Mouse (Mus musculus) hindbrain, embryonic 14.5 days (tissue): ENCODE measurements around the gene Galns. TPM values are rescaled to one million over a fixed set of nuclear protein-coding genes. Genes with fewer than 3 reads are reported as not detected.

Experiments used
- ATAC-seq: fragments of 200-750 bp; cut with Nextera tagmentation; 2 replicates; pipeline ENCODE4 v1.8.0; 2017; ENCODE audit warnings: moderate number of reproducible peaks, mild to moderate bottlenecking, moderate TSS enrichment, moderate library complexity; ENCODE audit not compliant: low FRiP score
- DNase-seq: peaks from one replicate; pipeline ENCODE4 v3.0.0-alpha.2; 2015; ENCODE audit warnings: low spot score
- H3K27ac ChIP-seq: fragments of 300-500 bp; sonication (generic); 2 replicates; pipeline ENCODE4 v1.5.1; 2014; ENCODE audit warnings: mild to moderate bottlenecking, moderate library complexity
- H3K27me3 ChIP-seq: fragments of 300-500 bp; sonication (generic); 2 replicates; pipeline ENCODE4 v1.6.1; 2014; ENCODE audit warnings: mild to moderate bottlenecking, low read length, mixed read lengths; ENCODE audit not compliant: control insufficient read depth, insufficient read depth
- H3K36me3 ChIP-seq: fragments of 300-500 bp; sonication (generic); replicated peaks from 2 replicates; pipeline ENCODE4 v1.6.1; 2014; ENCODE audit not compliant: control insufficient read depth, insufficient read depth
- H3K4me1 ChIP-seq: fragments of 300-500 bp; sonication (generic); replicated peaks from 2 replicates; pipeline ENCODE4 v1.6.1; 2014; ENCODE audit warnings: antibody characterized with exemption, low read length, mixed read lengths; ENCODE audit not compliant: control insufficient read depth, insufficient read depth
- H3K4me2 ChIP-seq: fragments of 300-500 bp; sonication (generic); replicated peaks from 2 replicates; pipeline ENCODE4 v1.6.1; 2014; ENCODE audit warnings: mild to moderate bottlenecking, moderate library complexity
- H3K4me3 ChIP-seq: fragments of 300-500 bp; sonication (generic); replicated peaks from 2 replicates; pipeline ENCODE4 v1.5.1; 2014; ENCODE audit warnings: mild to moderate bottlenecking, low read length
- H3K9ac ChIP-seq: fragments of 300-500 bp; sonication (generic); 2 replicates; pipeline ENCODE4 v1.6.1; 2014
- H3K9me3 ChIP-seq: fragments of 300-500 bp; sonication (generic); 2 replicates; pipeline ENCODE4 v1.6.1; 2016; ENCODE audit warnings: low read length; ENCODE audit not compliant: control insufficient read depth
- WGBS: fragments of 180-500 bp; shearing (Covaris S2); extraction: QIAGEN DNeasy Blood & Tissue Kit; methylation state at CpG from one replicate; pipeline ENCODE4 v1.1.7; 2014; 5-methylcytosine and 5-hydroxymethylcytosine counted together
- polyA plus RNA-seq: library from polyadenylated mRNA; unstranded; fragments of >200 nt; fragmentation: Nextera tagmentation; extraction: Ambion mirVana; gene quantifications from 2 replicates; pipeline ENCODE4 v1.2.1, GENCODE M21; 2014

Galns gene
- polyA plus RNA-seq, 1 experiment from 2014 or later: 6.0 TPM

DNA sequence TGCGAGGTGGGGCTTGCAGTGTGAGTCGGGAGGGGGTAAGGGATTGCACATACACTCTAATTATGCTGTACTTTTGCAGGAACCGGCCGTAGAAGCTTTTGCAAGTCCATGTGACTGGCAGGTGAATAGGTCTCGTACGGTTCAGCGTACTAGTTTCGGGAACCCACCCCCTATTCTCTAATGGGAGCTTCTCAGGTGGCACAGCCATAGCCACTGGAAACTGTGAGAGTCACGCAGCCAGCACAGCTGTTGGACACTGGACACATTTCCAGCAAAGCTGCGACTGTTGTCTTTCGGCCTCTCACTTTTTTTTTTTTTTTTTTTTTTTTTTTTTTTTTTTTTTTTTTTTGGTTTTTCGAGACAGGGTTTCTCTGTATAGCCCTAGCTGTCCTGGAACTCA is 4.5 kb downstream of the Galns start:
- no peaks in the 10 kb centered on the region for H3K27me3 ChIP-seq
- no peaks in the 10 kb centered on the region for H3K9me3 ChIP-seq
- 88% methylated on average over 11 of the region's 12 CpGs for WGBS
- no peak for ATAC-seq
- H3K27ac ChIP-seq: no peak overlapping the region
- DNase-seq: no peak
- H3K36me3 ChIP-seq: no peaks in the 10 kb centered on the region
- H3K4me2 ChIP-seq: no peak overlapping the region
- no peak overlapping the region for H3K4me3 ChIP-seq
- H3K9ac ChIP-seq: no peak overlapping the region
- H3K4me1 ChIP-seq: peaks cover 8% of the 10 kb centered on the region

DNA sequence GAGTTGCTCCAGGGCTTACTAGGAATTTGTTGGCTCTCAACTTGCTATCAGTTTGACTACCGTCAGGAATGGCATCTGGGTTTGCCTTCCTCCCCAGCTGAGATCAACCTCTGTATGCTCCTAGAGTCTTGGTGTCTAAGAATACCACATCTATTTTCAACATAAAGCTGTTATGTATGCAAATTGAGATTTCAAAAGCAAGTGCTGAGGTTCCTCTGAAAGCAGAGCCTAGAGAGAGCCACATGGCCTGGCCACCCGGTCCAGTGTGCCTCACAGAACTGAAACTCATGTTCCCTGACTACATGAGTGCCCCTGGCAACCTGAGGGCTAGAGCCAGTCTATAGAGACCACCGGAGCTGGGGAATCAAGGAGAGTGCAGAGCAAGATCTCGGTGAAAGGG is 5.9 kb downstream of the Galns start:
- WGBS: 79% methylated on average over 4 of the region's 4 CpGs
- Histone ChIP-seq H3K4me1 (peaks cover 2% of the 10 kb centered on the region), H3K9ac (no peak overlapping the region), H3K9me3 (no peaks in the 10 kb centered on the region), H3K4me2 (no peak overlapping the region), H3K27me3 (no peaks in the 10 kb centered on the region), H3K4me3 (no peak overlapping the region), H3K27ac (no peak overlapping the region), H3K36me3 (no peaks in the 10 kb centered on the region)
- DNase-seq: no peak
- ATAC-seq: no peak

DNA sequence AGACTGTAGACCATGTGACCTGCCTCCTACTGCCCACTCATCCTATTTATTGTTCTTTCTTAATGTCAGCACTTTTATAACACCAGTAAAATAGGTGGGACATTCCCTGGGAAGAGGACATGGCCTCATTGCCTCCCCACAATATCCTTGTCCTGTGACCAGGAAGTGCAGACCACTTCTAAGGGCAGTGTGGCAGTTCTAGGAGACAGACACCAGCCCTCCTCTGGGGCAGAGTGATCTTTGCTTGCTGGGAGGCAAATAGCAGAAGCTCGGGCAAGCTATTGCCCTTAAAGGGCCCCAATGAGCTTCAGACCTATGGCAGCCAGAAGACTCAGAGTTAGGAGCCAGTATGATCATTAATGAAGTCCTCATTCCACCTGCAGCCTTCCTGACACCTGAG is 6.6 kb downstream of the Galns start:
- Histone ChIP-seq H3K9me3 (no peaks in the 10 kb centered on the region), H3K4me1 (no peaks in the 10 kb centered on the region), H3K27me3 (no peaks in the 10 kb centered on the region), H3K27ac (no peak overlapping the region), H3K36me3 (no peaks in the 10 kb centered on the region), H3K4me2 (no peak overlapping the region), H3K4me3 (no peak overlapping the region), H3K9ac (no peak overlapping the region)
- DNase-seq (no peak), ATAC-seq (no peak)
- WGBS: 60% methylated on average over 1 of the region's 1 CpGs

DNA sequence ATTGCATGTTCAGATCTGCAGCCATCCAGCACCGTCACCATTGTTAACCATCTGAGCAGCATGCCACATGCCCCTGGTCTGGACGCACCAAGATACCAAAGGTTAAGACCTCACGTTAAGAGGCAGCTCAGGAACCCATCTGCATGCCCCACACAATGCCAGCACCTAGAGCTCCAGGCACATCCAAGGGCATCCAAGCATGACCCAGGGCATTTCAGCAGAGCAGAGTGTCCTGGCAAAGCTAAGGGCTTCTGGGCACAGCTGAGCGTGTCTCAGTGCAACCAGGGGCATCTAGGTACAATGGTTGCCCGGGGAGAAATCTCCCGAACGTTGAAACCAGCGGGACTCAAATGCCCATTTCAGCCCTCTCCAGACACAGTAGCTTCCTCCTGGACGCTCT is 10.6 kb downstream of the Galns start:
- no peaks in the 10 kb centered on the region for H3K27me3 ChIP-seq
- H3K9me3 ChIP-seq: no peaks in the 10 kb centered on the region
- WGBS: 85% methylated on average over 9 of the region's 9 CpGs
- no peaks in the 10 kb centered on the region for H3K4me1 ChIP-seq
- no peak overlapping the region for H3K4me2 ChIP-seq
- no peak overlapping the region for H3K4me3 ChIP-seq
- no peak overlapping the region for H3K27ac ChIP-seq
- H3K9ac ChIP-seq: no peak overlapping the region
- no peaks in the 10 kb centered on the region for H3K36me3 ChIP-seq
- ATAC-seq: no peak
- DNase-seq: no peak

DNA sequence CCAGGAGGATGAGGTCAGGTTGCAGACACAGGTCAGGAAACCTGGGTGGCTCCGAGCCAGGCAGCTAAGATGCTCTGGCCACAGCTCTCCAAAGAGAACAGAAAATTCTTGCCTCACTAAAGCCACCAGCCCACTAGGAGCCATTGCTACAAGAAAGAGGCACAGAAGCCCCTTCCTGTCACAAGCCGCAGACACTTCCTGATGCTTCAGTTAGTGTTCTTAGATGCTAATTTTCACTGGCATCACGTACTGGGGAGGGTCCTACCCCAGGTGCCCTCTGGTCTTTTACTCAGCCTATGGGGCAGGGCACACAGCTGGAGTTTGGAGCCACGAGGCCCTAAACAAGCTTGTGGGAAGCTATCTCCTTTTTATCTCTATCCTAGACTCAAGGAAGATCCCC is 15.2 kb downstream of the Galns start:
- H3K4me3 ChIP-seq: no peak overlapping the region
- H3K9me3 ChIP-seq: no peaks in the 10 kb centered on the region
- H3K27me3 ChIP-seq: no peaks in the 10 kb centered on the region
- ATAC-seq (no peak), DNase-seq (no peak)
- no peak overlapping the region for H3K27ac ChIP-seq
- 54% methylated on average over 4 of the region's 4 CpGs for WGBS
- H3K36me3 ChIP-seq: no peaks in the 10 kb centered on the region
- peaks cover 7% of the 10 kb centered on the region; the same call in 1 of the 2 replicates for H3K4me1 ChIP-seq
- H3K4me2 ChIP-seq: no peak overlapping the region
- no peak overlapping the region for H3K9ac ChIP-seq

DNA sequence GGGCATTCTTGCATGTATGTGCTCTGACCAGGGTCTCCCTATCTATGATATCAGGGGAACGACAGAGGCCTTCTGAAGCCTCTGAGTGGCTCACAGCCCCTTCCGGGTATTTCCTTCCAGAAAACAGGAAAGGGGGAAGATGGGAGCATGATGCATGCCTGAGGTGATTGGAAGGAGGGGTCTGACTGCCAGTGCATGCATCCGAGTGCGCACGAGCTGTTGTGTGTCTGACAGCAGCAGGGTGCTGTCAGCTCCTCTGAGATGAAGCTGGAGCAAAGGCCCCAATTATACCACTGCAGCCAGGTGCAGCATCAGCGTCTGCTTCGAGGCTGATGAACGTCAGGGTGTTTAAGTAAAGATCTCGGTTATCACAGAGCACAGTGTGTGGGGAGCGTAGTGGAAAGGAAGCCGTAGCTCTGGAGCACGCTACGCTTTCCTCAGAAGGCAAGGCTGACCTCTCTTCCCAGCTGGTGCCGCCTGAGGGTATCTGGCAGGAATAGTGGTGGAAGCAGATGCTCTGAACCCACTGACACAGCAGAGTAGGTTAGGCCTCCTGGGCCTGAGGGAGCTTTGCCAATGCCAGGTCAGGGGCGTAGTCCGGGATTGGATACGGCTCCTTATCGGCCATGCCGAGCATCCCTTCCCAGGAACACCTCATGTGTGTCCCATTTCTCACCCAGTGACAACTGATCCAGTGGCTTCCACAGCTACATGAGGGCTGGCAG is 17.3 kb downstream of the Galns start:
- WGBS: 58% methylated on average over 19 of the region's 19 CpGs
- no peak overlapping the region for H3K4me2 ChIP-seq
- no peak overlapping the region for H3K4me3 ChIP-seq
- no peaks in the 10 kb centered on the region for H3K27me3 ChIP-seq
- DNase-seq: no peak
- peaks cover 7% of the 10 kb centered on the region; the same call in 1 of the 2 replicates for H3K4me1 ChIP-seq
- H3K27ac ChIP-seq: peak overlapping the region; percentile 27; the same call in 1 of the 2 replicates
- no peak overlapping the region; the same call in 1 of the 2 replicates for H3K9ac ChIP-seq
- ATAC-seq: no peak
- H3K9me3 ChIP-seq: no peaks in the 10 kb centered on the region
- no peaks in the 10 kb centered on the region for H3K36me3 ChIP-seq

DNA sequence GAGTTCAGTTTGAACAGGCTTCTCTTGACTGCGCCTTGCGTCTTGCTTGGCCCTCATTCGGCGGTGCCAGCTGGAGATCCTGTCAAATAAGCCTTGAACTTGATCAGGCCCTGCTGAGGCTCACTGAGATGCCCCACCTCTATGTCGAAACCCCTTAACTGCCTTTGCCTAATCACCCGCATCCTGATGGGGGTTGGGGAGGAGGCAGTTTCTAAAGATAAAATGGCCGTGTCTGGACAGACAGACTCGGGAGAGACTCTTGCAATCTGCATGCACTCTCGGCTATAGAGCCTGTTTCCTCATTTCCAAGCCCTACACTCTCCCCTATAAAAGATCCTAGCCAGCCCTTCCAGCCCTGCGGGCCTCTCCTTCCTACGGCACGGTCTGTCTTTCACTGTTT is 18.0 kb downstream of the Galns start:
- H3K9me3 ChIP-seq: no peaks in the 10 kb centered on the region
- peaks cover 7% of the 10 kb centered on the region; the same call in 1 of the 2 replicates for H3K4me1 ChIP-seq
- H3K9ac ChIP-seq: no peak overlapping the region
- H3K27me3 ChIP-seq: no peaks in the 10 kb centered on the region
- H3K4me2 ChIP-seq: no peak overlapping the region
- no peaks in the 10 kb centered on the region for H3K36me3 ChIP-seq
- H3K4me3 ChIP-seq: no peak overlapping the region
- WGBS: 66% methylated on average over 12 of the region's 12 CpGs
- DNase-seq (no peak), ATAC-seq (no peak)
- peak overlapping the region; percentile 27; the same call in 1 of the 2 replicates for H3K27ac ChIP-seq

DNA sequence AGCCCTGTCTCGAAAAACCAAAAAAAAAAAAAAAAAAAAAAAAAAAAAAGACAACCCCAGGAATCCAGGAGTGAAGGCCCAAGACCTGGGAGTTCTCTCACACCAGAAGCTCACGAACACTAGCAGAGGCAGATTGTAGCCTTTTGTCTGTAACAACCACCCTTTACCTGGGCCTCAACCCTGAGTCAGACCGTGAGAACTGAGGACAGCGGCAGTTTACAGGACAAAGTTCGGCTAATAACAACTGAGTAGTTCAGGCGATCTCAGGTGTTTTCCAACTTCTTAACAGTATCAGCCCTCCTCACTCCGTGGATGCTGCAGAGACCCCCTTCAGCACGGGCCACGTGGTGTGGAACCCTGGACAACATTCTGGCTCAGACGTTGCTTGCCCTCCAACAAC is 24.5 kb downstream of the Galns start:
- Histone ChIP-seq H3K4me2 (no peak overlapping the region), H3K27me3 (no peaks in the 10 kb centered on the region), H3K36me3 (no peaks in the 10 kb centered on the region), H3K4me1 (no peaks in the 10 kb centered on the region), H3K4me3 (no peak overlapping the region), H3K9ac (no peak overlapping the region), H3K27ac (no peak overlapping the region), H3K9me3 (no peaks in the 10 kb centered on the region)
- no peak for ATAC-seq
- WGBS: 84% methylated on average over 10 of the region's 10 CpGs
- no peak for DNase-seq

DNA sequence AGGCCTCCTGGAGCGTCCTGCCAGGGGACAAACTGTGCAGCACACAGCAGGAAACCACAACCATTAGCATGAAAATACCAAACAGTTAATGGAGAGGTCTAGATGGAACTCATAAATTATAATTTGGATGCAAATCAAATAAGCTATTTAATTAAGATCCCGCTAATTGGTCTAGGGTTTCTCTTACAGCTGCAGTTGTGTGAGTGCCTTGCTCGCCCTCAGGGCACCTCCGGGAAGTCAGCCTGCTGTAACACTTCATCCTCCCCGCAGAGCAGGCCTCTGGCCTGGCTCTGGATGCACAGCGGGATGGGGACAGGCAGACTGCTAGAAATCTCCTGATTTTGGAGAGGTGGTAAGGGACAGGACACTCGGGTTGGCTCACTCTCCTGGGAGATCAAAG is 25.1 kb downstream of the Galns start:
- 50% methylated on average over 7 of the region's 7 CpGs for WGBS
- H3K9ac ChIP-seq: no peak overlapping the region
- no peak overlapping the region for H3K27ac ChIP-seq

More for the DNA sequence above, 25.1 kb downstream of the Galns start:
- ATAC-seq (no peak; the same call in 1 of the 2 replicates), DNase-seq (peak; percentile 35)
- Histone ChIP-seq H3K27me3 (no peaks in the 10 kb centered on the region), H3K9me3 (no peaks in the 10 kb centered on the region), H3K4me1 (no peaks in the 10 kb centered on the region), H3K4me3 (no peak overlapping the region), H3K36me3 (no peaks in the 10 kb centered on the region), H3K4me2 (no peak overlapping the region)
